Mouse (Mus musculus): ENCODE results near the gene Plk5. TPM values are rescaled to one million over a fixed set of nuclear protein-coding genes. Genes with fewer than 3 reads are reported as not detected.

Plk5 gene
- polyA plus RNA-seq, 1 experiment = not detected

DNA sequence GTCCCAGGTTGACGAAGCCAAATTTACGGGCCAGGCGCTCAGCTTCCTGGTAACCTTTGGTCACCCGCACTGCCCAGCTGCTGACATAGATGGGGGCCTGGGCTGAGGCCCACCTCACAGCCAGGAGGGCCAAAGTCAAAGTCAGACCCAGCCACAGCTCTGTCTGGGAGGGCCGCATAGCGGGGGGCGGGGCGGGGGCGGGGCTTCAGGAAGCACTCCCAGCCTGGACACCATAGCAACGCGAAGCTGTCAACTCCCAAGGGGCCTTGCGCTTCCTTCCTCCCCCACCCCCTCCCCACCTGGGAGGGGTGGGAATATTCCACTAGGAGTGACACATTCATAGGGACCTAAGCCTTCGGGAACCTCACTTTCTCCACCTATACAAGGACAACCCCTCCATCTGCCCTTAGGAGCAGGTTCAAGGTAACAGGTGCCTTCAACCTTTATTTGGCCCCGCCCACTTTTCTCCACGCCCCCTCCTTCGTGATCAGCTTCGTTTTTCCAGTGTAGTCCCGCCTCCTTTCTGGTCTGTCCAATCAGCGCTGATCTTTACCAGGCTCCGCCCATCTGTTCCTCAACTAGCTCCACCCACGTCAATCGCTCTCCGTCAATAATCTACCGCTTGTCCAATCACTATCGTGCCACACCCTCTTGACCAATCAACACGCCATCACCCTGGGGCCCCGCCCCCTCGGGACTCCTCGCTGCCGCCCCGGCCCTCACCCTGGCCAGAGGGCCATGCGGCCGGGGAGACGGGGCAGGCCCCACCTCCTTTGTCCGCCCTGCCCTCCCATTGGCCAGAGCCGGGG is 26.8 kb upstream of the Plk5 start, which contains the start of the genes Pcsk4 and Reep6:
Pcsk4 (minus strand) TSS at position 226 of the 809 bp plus-strand sequence.
Reep6 (plus strand) TSS at position 681 of the 809 bp plus-strand sequence.
- peak within 1 kb of the TSS; percentile 71 for H3K4me3 ChIP-seq (replicated peaks)
- H3K36me3 ChIP-seq (ENCODE audit: control insufficient read depth) = peaks cover 35% of the 10 kb centered on the region
- TF ChIP-seq TAL1 (IDR thresholded peaks at IDR 0.05; ENCODE audit: low read length) = no peak
- TF ChIP-seq GATA1 (IDR thresholded peaks at IDR 0.05; ENCODE audit: low read length) = no peak
- H3K4me1 ChIP-seq (ENCODE audit: control insufficient read depth) = peaks cover 84% of the 10 kb centered on the region
- peaks cover 15% of the 10 kb centered on the region for H3K9me3 ChIP-seq (ENCODE audit: control insufficient read depth, low read length)
- H3K27me3 ChIP-seq (ENCODE audit: control insufficient read depth) = no peaks in the 10 kb centered on the region

- Histone ChIP-seq H3K36me3 (ENCODE audit: control insufficient read depth) (peaks cover 40% of the 10 kb centered on the region), H3K4me3 (replicated peaks) (peak overlapping the region; percentile 71), H3K9me3 (ENCODE audit: control insufficient read depth, low read length) (peaks cover 21% of the 10 kb centered on the region), H3K27me3 (ENCODE audit: control insufficient read depth) (no peaks in the 10 kb centered on the region; the same call in 1 of the 2 replicates), H3K4me1 (ENCODE audit: control insufficient read depth) (peaks cover 82% of the 10 kb centered on the region)
- TF ChIP-seq GATA1 (IDR thresholded peaks at IDR 0.05; ENCODE audit: low read length) = no peak
- TF ChIP-seq TAL1 (IDR thresholded peaks at IDR 0.05; ENCODE audit: low read length) = no peak
Measured at GRCm38 (mm10) chr10:80330084-80330483, 26.2 kb upstream of the Plk5 start.

DNA sequence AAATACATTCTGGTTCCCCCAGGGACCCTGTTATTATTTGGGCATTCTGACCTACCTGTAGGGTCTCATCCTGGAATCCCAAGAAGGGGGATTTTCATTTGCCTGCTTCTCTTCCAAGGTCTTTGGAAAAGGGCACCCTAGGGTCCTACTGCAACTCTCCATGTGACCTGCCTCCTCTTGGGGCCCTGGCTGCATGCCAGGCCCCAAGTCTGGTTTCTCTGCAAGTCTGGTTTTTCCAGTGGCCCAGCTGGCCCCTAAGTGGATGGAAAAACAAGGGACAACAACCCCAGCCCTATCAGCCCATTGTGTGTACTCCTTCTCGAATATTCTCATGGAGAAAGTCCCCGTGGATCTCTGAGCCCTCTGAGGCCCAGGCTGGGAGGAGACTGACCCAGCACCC is 25.4 kb upstream of the Plk5 start:
- Histone ChIP-seq H3K9me3 (ENCODE audit: control insufficient read depth, low read length) (peaks cover 29% of the 10 kb centered on the region), H3K27me3 (ENCODE audit: control insufficient read depth) (no peaks in the 10 kb centered on the region; the same call in 1 of the 2 replicates), H3K4me3 (replicated peaks) (peak overlapping the region; percentile 71), H3K36me3 (ENCODE audit: control insufficient read depth) (peaks cover 44% of the 10 kb centered on the region), H3K4me1 (ENCODE audit: control insufficient read depth) (peaks cover 79% of the 10 kb centered on the region)
- TF ChIP-seq GATA1 (IDR thresholded peaks at IDR 0.05; ENCODE audit: low read length) (no peak), TAL1 (IDR thresholded peaks at IDR 0.05; ENCODE audit: low read length) (no peak)

- Histone ChIP-seq H3K36me3 (ENCODE audit: control insufficient read depth) (peaks cover 54% of the 10 kb centered on the region), H3K27me3 (ENCODE audit: control insufficient read depth) (no peaks in the 10 kb centered on the region; the same call in 1 of the 2 replicates), H3K9me3 (ENCODE audit: control insufficient read depth, low read length) (peaks cover 29% of the 10 kb centered on the region), H3K4me1 (ENCODE audit: control insufficient read depth) (peaks cover 82% of the 10 kb centered on the region), H3K4me3 (replicated peaks) (peak overlapping the region; percentile 71)
- TF ChIP-seq TAL1 (IDR thresholded peaks at IDR 0.05; ENCODE audit: low read length) (peak; percentile 84), GATA1 (IDR thresholded peaks at IDR 0.05; ENCODE audit: low read length) (peak; percentile 82)
Measured at GRCm38 (mm10) chr10:80331636-80332524, 24.4 kb upstream of the Plk5 start.

- peak overlapping the region; percentile 71 for H3K4me3 ChIP-seq (replicated peaks)
- H3K27me3 ChIP-seq (ENCODE audit: control insufficient read depth) = no peaks in the 10 kb centered on the region; the same call in 1 of the 2 replicates
- H3K4me1 ChIP-seq (ENCODE audit: control insufficient read depth) = peaks cover 82% of the 10 kb centered on the region
- H3K36me3 ChIP-seq (ENCODE audit: control insufficient read depth) = peaks cover 59% of the 10 kb centered on the region
- TF ChIP-seq GATA1 (IDR thresholded peaks at IDR 0.05; ENCODE audit: low read length) = no peak
- no peak for TF ChIP-seq TAL1 (IDR thresholded peaks at IDR 0.05; ENCODE audit: low read length)
- H3K9me3 ChIP-seq (ENCODE audit: control insufficient read depth, low read length) = peaks cover 29% of the 10 kb centered on the region
Measured at GRCm38 (mm10) chr10:80332525-80332989, 23.7 kb upstream of the Plk5 start.

- Histone ChIP-seq H3K4me3 (replicated peaks) (no peak overlapping the region), H3K36me3 (ENCODE audit: control insufficient read depth) (peaks cover 60% of the 10 kb centered on the region), H3K4me1 (ENCODE audit: control insufficient read depth) (peaks cover 71% of the 10 kb centered on the region), H3K27me3 (ENCODE audit: control insufficient read depth) (peaks cover 13% of the 10 kb centered on the region), H3K9me3 (ENCODE audit: control insufficient read depth, low read length) (peaks cover 27% of the 10 kb centered on the region)
- no peak for TF ChIP-seq GATA1 (IDR thresholded peaks at IDR 0.05; ENCODE audit: low read length)
Measured at GRCm38 (mm10) chr10:80336263-80336662, 20.0 kb upstream of the Plk5 start.

GRCm38 (mm10) chr10:80339941-80340750 is 16.1 kb upstream of the Plk5 start:
- peak overlapping the region; percentile 40 for H3K4me3 ChIP-seq (replicated peaks)
- peaks cover 25% of the 10 kb centered on the region for H3K36me3 ChIP-seq (ENCODE audit: control insufficient read depth)
- no peak for TF ChIP-seq TAL1 (IDR thresholded peaks at IDR 0.05; ENCODE audit: low read length)
- no peak for TF ChIP-seq GATA1 (IDR thresholded peaks at IDR 0.05; ENCODE audit: low read length)
- peaks cover 35% of the 10 kb centered on the region for H3K27me3 ChIP-seq (ENCODE audit: control insufficient read depth)
- H3K9me3 ChIP-seq (ENCODE audit: control insufficient read depth, low read length) = peaks cover 25% of the 10 kb centered on the region
- H3K4me1 ChIP-seq (ENCODE audit: control insufficient read depth) = peaks cover 74% of the 10 kb centered on the region

DNA sequence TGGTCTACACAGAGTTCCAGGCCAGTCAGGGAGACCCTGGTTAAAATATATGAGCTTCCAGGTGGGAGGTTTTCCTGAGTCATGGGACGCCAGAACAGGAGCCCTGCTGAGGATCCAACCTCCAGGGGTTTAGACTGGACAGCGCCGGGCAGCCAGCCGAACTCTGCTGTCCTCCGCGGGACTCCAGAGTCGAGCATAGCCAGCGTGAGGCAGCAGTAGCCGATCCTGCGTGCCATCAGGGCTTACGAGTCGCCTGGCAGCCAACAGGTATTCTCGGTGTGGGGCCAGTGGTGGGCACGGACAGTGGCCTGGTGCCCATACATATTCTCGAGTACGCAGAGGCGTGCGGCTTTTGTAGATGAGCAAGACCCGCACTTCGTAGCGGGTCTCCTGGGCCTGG is 15.2 kb upstream of the Plk5 start:
- Histone ChIP-seq H3K36me3 (ENCODE audit: control insufficient read depth) (peaks cover 16% of the 10 kb centered on the region), H3K9me3 (ENCODE audit: control insufficient read depth, low read length) (peaks cover 17% of the 10 kb centered on the region), H3K4me3 (replicated peaks) (no peak overlapping the region), H3K4me1 (ENCODE audit: control insufficient read depth) (peaks cover 77% of the 10 kb centered on the region), H3K27me3 (ENCODE audit: control insufficient read depth) (peaks cover 39% of the 10 kb centered on the region)
- no peak for TF ChIP-seq GATA1 (IDR thresholded peaks at IDR 0.05; ENCODE audit: low read length)
- TF ChIP-seq TAL1 (IDR thresholded peaks at IDR 0.05; ENCODE audit: low read length) = no peak

All from erythroblast, embryonic 14.5 days (primary cell).